Mouse (Mus musculus): ENCODE data around the gene Tmtc3. TPM values are rescaled to one million over a fixed set of nuclear protein-coding genes. Genes with fewer than 3 reads are reported as not detected.
A peak's percentile ranks its signal among the peaks of the same experiment; 100 is the strongest.

The Tmtc3 gene
- polyA plus RNA-seq (2015; fragmentation: Nextera tagmentation; extraction: Ambion mirVana): 24.6 and 27.3 TPM in 2 replicates

- Histone ChIP-seq H3K27me3 (no peaks in the 10 kb centered on the region), H3K4me3 (replicated peaks) (peak within 1 kb of the TSS; percentile 72), H3K4me1 (peaks cover 6% of the 10 kb centered on the region), H3K36me3 (no peaks in the 10 kb centered on the region), H3K27ac (peak within 1 kb of the TSS; percentile 84), H3K4me2 (peak within 1 kb of the TSS; percentile 87), H3K9me3 (replicated peaks) (no peaks in the 10 kb centered on the region), H3K9ac (peak within 1 kb of the TSS; percentile 69)
- ATAC-seq (replicated peaks; ENCODE audit: low FRiP score): peak; percentile 99
- WGBS: under 1% methylated on average over 63 of the region's 63 CpGs
Observed at GRCm38 (mm10) chr10:100487097-100487978, at the start of gene Tmtc3, which contains the start of gene Cep290. TSS of gene Tmtc3 (minus strand) at chr10:100487350. TSS of gene Cep290 (plus strand) at chr10:100487558.

GRCm38 (mm10) chr10:100524499-100525390 lies 37.6 kb upstream of the Tmtc3 start:
- H3K4me2 ChIP-seq: no peak overlapping the region
- no peak overlapping the region for H3K27ac ChIP-seq
- H3K4me3 ChIP-seq (replicated peaks): no peak overlapping the region
- 90% methylated on average over 9 of the region's 9 CpGs for WGBS
- H3K4me1 ChIP-seq: no peaks in the 10 kb centered on the region
- H3K9ac ChIP-seq: no peak overlapping the region
- H3K36me3 ChIP-seq: peaks cover 12% of the 10 kb centered on the region
- no peaks in the 10 kb centered on the region for H3K9me3 ChIP-seq (replicated peaks)
- no peaks in the 10 kb centered on the region for H3K27me3 ChIP-seq
- no peak for ATAC-seq (replicated peaks; ENCODE audit: low FRiP score)

DNA sequence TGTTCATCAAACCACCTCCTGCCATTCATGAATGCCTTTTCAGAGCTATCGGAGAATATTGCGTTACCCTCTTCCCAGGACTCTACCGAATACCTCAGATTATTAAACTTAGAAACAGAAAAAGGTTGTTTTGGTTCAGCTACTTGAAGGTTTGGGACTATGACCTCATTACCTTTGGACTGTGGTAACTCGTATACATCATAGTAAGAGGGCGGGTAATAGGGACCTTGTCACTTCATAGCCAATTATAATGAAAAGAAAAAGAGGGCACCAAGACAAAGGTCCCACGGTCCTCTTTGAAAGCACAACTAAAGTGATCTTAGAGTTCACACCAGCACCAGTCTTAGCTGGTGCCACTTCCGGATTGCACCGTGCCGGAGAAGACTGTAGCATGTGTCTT lies 35.2 kb upstream of the Tmtc3 start:
- H3K4me2 ChIP-seq: no peak overlapping the region
- no peaks in the 10 kb centered on the region for H3K9me3 ChIP-seq (replicated peaks)
- ATAC-seq (replicated peaks; ENCODE audit: low FRiP score): no peak
- H3K9ac ChIP-seq: no peak overlapping the region
- H3K36me3 ChIP-seq: peaks cover 21% of the 10 kb centered on the region
- H3K4me1 ChIP-seq: no peaks in the 10 kb centered on the region
- no peak overlapping the region for H3K4me3 ChIP-seq (replicated peaks)
- no peak overlapping the region for H3K27ac ChIP-seq
- no peaks in the 10 kb centered on the region for H3K27me3 ChIP-seq
- WGBS: 92% methylated on average over 9 of the region's 9 CpGs

- Histone ChIP-seq H3K4me1 (no peaks in the 10 kb centered on the region), H3K36me3 (peaks cover 21% of the 10 kb centered on the region), H3K9ac (no peak overlapping the region), H3K27ac (no peak overlapping the region), H3K9me3 (replicated peaks) (no peaks in the 10 kb centered on the region), H3K27me3 (no peaks in the 10 kb centered on the region), H3K4me2 (no peak overlapping the region), H3K4me3 (replicated peaks) (no peak overlapping the region)
- ATAC-seq (replicated peaks; ENCODE audit: low FRiP score): no peak
- 73% methylated on average over 4 of the region's 4 CpGs for WGBS
Observed at GRCm38 (mm10) chr10:100521617-100522016, 34.5 kb upstream of the Tmtc3 start.

DNA sequence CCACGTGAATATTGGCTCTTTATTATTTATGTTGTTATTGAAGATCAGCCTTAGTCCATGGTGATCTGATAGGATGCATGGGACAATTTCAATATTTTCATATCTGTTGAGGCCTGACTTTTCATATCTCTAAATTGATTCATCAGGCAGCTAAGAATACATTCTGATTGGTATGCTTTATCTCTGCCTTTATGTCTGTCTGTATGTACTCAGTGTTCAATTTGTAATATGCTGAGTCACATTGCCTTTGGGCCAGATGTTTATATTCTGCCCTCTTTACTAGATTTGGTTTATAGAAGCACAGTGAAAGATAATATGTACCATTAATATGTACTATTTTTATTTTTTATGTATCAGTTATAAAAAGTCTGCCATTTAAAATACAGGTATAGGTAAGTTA lies 21.0 kb upstream of the Tmtc3 start:
- Histone ChIP-seq H3K9ac (no peak overlapping the region), H3K4me1 (no peaks in the 10 kb centered on the region), H3K9me3 (replicated peaks) (no peaks in the 10 kb centered on the region), H3K36me3 (peaks cover 22% of the 10 kb centered on the region), H3K27ac (no peak overlapping the region), H3K27me3 (no peaks in the 10 kb centered on the region), H3K4me2 (no peak overlapping the region), H3K4me3 (replicated peaks) (no peak overlapping the region)
- ATAC-seq (replicated peaks; ENCODE audit: low FRiP score): no peak
- WGBS: 85% methylated on average over 1 of the region's 1 CpGs

DNA sequence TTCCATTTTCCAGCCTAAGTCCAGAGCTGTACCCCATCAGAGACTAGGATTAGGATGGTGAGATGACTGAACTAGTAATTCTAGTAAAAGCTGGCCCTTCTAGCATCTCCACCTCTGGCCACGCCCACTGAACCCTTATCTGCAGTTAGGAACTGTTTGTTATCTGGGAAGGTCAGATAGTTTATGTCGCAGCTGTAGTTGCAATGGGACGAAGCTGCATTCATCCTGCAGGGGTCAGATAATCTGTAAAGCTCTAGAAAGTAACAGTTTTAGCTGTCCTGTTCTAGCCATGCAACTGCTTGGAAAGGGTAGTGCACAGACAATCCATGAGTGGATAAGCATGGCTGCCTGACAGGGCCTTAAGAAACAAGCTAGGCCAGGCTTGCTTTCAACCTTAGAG lies 11.2 kb upstream of the Tmtc3 start:
- Histone ChIP-seq H3K36me3 (peaks cover 41% of the 10 kb centered on the region), H3K4me2 (no peak overlapping the region), H3K4me1 (no peaks in the 10 kb centered on the region), H3K27ac (no peak overlapping the region), H3K9ac (no peak overlapping the region), H3K9me3 (replicated peaks) (no peaks in the 10 kb centered on the region), H3K4me3 (replicated peaks) (no peak overlapping the region), H3K27me3 (no peaks in the 10 kb centered on the region)
- 85% methylated on average over 3 of the region's 3 CpGs for WGBS
- ATAC-seq (replicated peaks; ENCODE audit: low FRiP score): no peak

DNA sequence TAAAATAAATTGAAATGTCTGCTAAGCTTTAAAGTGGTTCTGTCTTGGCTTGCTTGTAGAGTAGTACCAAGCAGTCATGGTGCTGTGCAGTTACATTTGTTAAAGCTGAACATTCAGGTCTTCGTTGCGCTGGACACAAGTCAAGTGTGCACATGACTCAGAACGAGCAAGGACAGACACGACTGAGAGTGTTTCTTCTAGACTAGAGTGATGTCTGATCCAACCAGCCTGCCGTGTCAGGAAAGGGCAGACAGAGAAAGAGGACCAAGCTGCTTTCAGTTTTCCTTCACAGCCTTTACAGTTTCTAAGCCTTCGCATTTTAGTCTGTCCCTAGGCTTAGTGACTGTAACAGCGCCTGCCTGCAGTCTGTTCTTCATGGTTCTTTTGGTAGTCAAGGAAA lies 4.8 kb upstream of the Tmtc3 start:
- no peak overlapping the region for H3K4me2 ChIP-seq
- no peak for ATAC-seq (replicated peaks; ENCODE audit: low FRiP score)
- no peaks in the 10 kb centered on the region for H3K27me3 ChIP-seq
- no peak overlapping the region for H3K27ac ChIP-seq
- peaks cover 4% of the 10 kb centered on the region for H3K4me1 ChIP-seq
- 94% methylated on average over 7 of the region's 7 CpGs for WGBS
- peaks cover 18% of the 10 kb centered on the region for H3K36me3 ChIP-seq
- no peak overlapping the region for H3K4me3 ChIP-seq (replicated peaks)
- no peak overlapping the region for H3K9ac ChIP-seq
- no peaks in the 10 kb centered on the region for H3K9me3 ChIP-seq (replicated peaks)

DNA sequence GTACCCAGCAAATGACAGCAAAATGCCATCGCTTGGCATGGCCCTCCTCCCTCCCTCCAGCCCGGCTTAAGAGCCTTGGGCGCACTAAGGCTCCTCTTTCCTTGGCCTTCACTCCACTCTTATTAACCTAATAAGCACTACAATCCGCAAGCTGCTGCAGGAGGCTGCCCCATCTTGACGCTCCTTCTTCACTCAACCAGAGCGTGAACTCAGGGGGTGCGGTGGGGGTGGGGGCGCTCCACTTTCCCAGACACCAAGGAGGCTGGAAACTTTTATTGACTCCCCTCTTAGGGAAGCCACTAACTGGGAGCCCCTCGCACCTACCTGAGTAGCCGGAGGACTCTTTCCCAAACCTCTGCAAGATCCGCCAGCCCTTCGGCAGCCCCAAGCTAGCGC lies 451 bp downstream of the Tmtc3 start:
- H3K4me2 ChIP-seq: peak overlapping the region; percentile 87
- peak overlapping the region; percentile 69 for H3K9ac ChIP-seq
- ATAC-seq (replicated peaks; ENCODE audit: low FRiP score): peak; percentile 38; the same call in 1 of the 2 replicates
- H3K4me3 ChIP-seq (replicated peaks): peak overlapping the region; percentile 72
- WGBS: under 1% methylated on average over 13 of the region's 13 CpGs
- peaks cover 6% of the 10 kb centered on the region for H3K4me1 ChIP-seq
- no peaks in the 10 kb centered on the region for H3K27me3 ChIP-seq
- peak overlapping the region; percentile 84 for H3K27ac ChIP-seq
- H3K36me3 ChIP-seq: no peaks in the 10 kb centered on the region
- no peaks in the 10 kb centered on the region for H3K9me3 ChIP-seq (replicated peaks)

DNA sequence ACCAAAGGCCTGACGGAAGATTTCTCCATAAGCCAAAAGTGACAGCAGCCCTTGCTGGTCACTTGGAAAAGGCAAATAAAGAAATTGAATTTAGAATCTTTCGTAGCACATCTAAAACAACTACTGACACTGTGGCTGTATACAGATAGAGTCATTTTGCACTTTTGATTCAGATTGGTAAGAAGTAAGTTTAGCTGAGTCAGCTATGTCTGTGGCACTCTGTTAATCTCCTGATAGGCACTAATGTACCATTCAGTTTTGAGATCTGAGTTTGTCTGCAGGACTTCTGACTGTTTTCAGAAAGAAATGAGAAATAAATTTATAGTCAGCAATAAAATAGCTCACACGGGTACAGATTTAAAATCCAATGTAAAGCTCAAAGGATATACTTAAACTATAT lies 7.6 kb downstream of the Tmtc3 start:
- Histone ChIP-seq H3K27me3 (no peaks in the 10 kb centered on the region), H3K4me1 (no peaks in the 10 kb centered on the region), H3K9ac (no peak overlapping the region), H3K4me2 (no peak overlapping the region), H3K27ac (no peak overlapping the region), H3K36me3 (peaks cover 20% of the 10 kb centered on the region), H3K4me3 (replicated peaks) (no peak overlapping the region), H3K9me3 (replicated peaks) (no peaks in the 10 kb centered on the region)
- ATAC-seq (replicated peaks; ENCODE audit: low FRiP score): no peak
- WGBS: 81% methylated on average over 3 of the region's 3 CpGs

DNA sequence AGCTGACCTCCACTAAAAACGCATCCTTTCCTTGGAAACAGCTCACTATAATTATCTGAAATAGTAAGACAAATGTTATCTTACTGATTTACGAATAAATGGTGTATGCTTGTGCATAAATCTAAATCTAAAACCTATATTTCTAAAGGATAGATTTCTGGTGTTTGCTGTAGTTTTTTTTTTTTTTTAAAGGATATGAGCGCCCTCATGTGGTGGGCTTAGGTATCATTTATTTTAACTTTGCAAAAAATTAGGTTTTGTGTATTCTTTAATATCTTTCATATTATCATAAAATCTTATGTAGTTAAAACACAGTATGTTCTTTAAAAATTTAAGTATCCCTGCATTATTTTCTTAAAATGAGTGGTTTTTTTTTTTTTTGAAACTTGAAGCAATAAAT lies 12.1 kb downstream of the Tmtc3 start:
- ATAC-seq (replicated peaks; ENCODE audit: low FRiP score): no peak
- no peak overlapping the region for H3K4me3 ChIP-seq (replicated peaks)
- H3K9me3 ChIP-seq (replicated peaks): no peaks in the 10 kb centered on the region
- H3K9ac ChIP-seq: no peak overlapping the region
- no peaks in the 10 kb centered on the region for H3K27me3 ChIP-seq
- no peak overlapping the region for H3K27ac ChIP-seq
- H3K4me2 ChIP-seq: no peak overlapping the region
- H3K36me3 ChIP-seq: peaks cover 37% of the 10 kb centered on the region
- 44% methylated on average over 3 of the region's 3 CpGs for WGBS
- no peaks in the 10 kb centered on the region for H3K4me1 ChIP-seq

DNA sequence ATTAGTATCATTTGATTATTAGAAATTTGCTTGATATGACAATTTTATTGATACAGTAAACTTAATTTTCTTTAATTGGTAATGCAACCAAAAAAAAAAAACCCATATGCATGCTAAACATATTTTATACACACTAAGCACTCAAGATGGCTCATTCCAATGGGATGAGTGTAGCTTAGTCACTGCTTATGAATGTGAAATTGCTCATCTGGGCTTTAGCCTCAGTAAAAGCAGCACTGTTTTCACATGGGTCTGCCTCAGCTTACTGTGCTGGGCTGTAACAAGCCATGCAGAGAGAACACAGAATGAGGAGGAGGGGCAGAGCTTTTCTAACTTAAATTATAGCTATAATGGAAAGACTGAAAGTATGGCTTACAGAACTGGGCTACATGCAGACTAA lies 26.6 kb downstream of the Tmtc3 start:
- no peak for ATAC-seq (replicated peaks; ENCODE audit: low FRiP score)
- H3K27me3 ChIP-seq: no peaks in the 10 kb centered on the region
- no peaks in the 10 kb centered on the region for H3K9me3 ChIP-seq (replicated peaks)
- no peak overlapping the region for H3K27ac ChIP-seq
- H3K4me1 ChIP-seq: no peaks in the 10 kb centered on the region
- peaks cover 46% of the 10 kb centered on the region for H3K36me3 ChIP-seq
- H3K4me2 ChIP-seq: no peak overlapping the region
- H3K9ac ChIP-seq: no peak overlapping the region
- H3K4me3 ChIP-seq (replicated peaks): no peak overlapping the region

GRCm38 (mm10) chr10:100449394-100449793 lies 37.8 kb downstream of the Tmtc3 start:
- H3K36me3 ChIP-seq: peaks cover 42% of the 10 kb centered on the region

More at GRCm38 (mm10) chr10:100449394-100449793, 37.8 kb downstream of the Tmtc3 start:
- Histone ChIP-seq H3K27ac (no peak overlapping the region), H3K4me1 (no peaks in the 10 kb centered on the region), H3K27me3 (no peaks in the 10 kb centered on the region), H3K4me2 (no peak overlapping the region), H3K9ac (no peak overlapping the region), H3K9me3 (replicated peaks) (no peaks in the 10 kb centered on the region), H3K4me3 (replicated peaks) (no peak overlapping the region)
- no peak for ATAC-seq (replicated peaks; ENCODE audit: low FRiP score)
